17 mouse cellular contexts compared by ENCODE assay signal in the genomic region with DNA sequence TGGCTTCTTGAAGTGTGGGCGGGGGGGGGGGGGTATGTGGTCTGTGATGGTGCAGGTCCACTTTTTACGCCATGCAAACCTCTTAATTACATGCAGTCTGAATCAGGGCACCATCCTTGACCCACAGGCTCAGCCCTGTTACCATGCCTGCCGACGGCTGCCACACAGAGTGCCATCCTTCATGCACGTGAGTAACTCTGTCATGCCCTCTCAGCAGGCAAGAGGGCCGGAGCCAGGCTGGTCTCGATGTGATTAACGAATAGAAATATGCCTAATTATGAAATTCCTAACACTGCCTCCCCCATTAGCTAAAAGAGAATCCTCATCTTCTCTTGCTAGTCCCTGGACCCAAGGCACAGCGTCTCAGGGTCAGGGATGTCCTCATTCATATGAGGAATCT.
"Had no signal": no experiment of that assay in that cellular context is flagged by ENCODE, and none has a peak within 500 bp of the region (broad histone marks: within the 10 kb centered on the region; RNA-seq: fewer than 3 reads in every experiment).

No protein-coding gene starts in this region.

- H3K4me1 ChIP-seq: liver, embryonic 15.5 days; midbrain, embryonic 13.5 days; midbrain, embryonic 15.5 days; stomach, embryonic 15.5 days had no signal

- DNase-seq: liver, postnatal 0 days; lung, adult 2 months; lung, postnatal 14 days; lung, postnatal 36 days; right cerebral cortex, postnatal 14 days; thymus, adult 2 months; thymus, postnatal 25 days; thymus, postnatal 4 days had no signal

- H3K36me3 ChIP-seq: liver, embryonic 15.5 days; lung, embryonic 15.5 days; midbrain, embryonic 13.5 days; midbrain, embryonic 15.5 days; neural tube, embryonic 12.5 days; stomach, embryonic 15.5 days had no signal

- H3K4me3 ChIP-seq: liver, embryonic 15.5 days; lung, embryonic 15.5 days; midbrain, embryonic 13.5 days; midbrain, embryonic 15.5 days; neural tube, embryonic 12.5 days; stomach, embryonic 15.5 days had no signal

- ATAC-seq: liver, postnatal 0 days; lung, postnatal 0 days; midbrain, embryonic 13.5 days; midbrain, embryonic 15.5 days had no signal

- H3K27ac ChIP-seq: liver, embryonic 15.5 days; lung, embryonic 15.5 days; macrophage; midbrain, embryonic 13.5 days; midbrain, embryonic 15.5 days; neural tube, embryonic 12.5 days; stomach, embryonic 15.5 days; stomach, postnatal 0 days had no signal

- H3K27me3 ChIP-seq: liver, embryonic 15.5 days; lung, embryonic 15.5 days; midbrain, embryonic 13.5 days; midbrain, embryonic 15.5 days; neural tube, embryonic 12.5 days; stomach, embryonic 15.5 days had no signal

- H3K9me3 ChIP-seq: liver, embryonic 15.5 days; lung, embryonic 15.5 days; midbrain, embryonic 13.5 days; midbrain, embryonic 15.5 days; neural tube, embryonic 12.5 days; stomach, embryonic 15.5 days had no signal
